Mouse (Mus musculus) midbrain, postnatal 0 days (tissue): ENCODE data around the gene Hacl1. TPM values are rescaled to one million over a fixed set of nuclear protein-coding genes. Genes with fewer than 3 reads are reported as not detected.
"Not testable (repeated sequence)": the region's sequence is repeated elsewhere in the genome, so short reads cannot be mapped to it uniquely, and the experiment has no call there.

ENCODE experiments used
- ATAC-seq: fragments of 200-750 bp; cut with Nextera tagmentation; 2 replicates; pipeline ENCODE4 v1.8.0; 2017; ENCODE audit warnings: moderate number of reproducible peaks, mild to moderate bottlenecking, moderate TSS enrichment, moderate library complexity; ENCODE audit not compliant: low FRiP score
- DNase-seq: peaks from one replicate; pipeline ENCODE4 v3.0.0-alpha.2; 2015; ENCODE audit warnings: low spot score
- H3K27ac ChIP-seq: fragments of 300-500 bp; sonication (generic); 2 replicates; pipeline ENCODE4 v1.5.1; 2014; ENCODE audit warnings: low read depth, mild to moderate bottlenecking, low read length, mixed read lengths
- H3K27me3 ChIP-seq: fragments of 300-500 bp; sonication (generic); 2 replicates; pipeline ENCODE4 v1.6.1; 2014; ENCODE audit warnings: low read length, control low read depth, mixed read lengths; ENCODE audit not compliant: insufficient read depth
- H3K36me3 ChIP-seq: fragments of 300-500 bp; sonication (generic); 2 replicates; pipeline ENCODE4 v1.6.1; 2014; ENCODE audit warnings: low read length, control low read depth, mixed read lengths; ENCODE audit not compliant: insufficient read depth
- H3K4me1 ChIP-seq: fragments of 300-500 bp; sonication (generic); 2 replicates; pipeline ENCODE4 v1.6.1; 2014; ENCODE audit warnings: mild to moderate bottlenecking, control low read depth, antibody characterized with exemption, low read length, mixed read lengths; ENCODE audit not compliant: insufficient read depth
- H3K4me2 ChIP-seq: fragments of 300-500 bp; sonication (generic); 2 replicates; pipeline ENCODE4 v1.6.1; 2014; ENCODE audit warnings: low read depth, mild to moderate bottlenecking, low read length, mixed read lengths; ENCODE audit not compliant: poor library complexity, severe bottlenecking
- H3K4me3 ChIP-seq: fragments of 300-500 bp; sonication (generic); 2 replicates; pipeline ENCODE4 v1.5.1; 2014; ENCODE audit warnings: low read depth, mild to moderate bottlenecking, low read length, moderate library complexity
- H3K9ac ChIP-seq: fragments of 300-500 bp; sonication (generic); replicated peaks from 2 replicates; pipeline ENCODE4 v1.6.1; 2014; ENCODE audit warnings: mild to moderate bottlenecking, low read length, moderate library complexity, mixed read lengths; ENCODE audit not compliant: poor library complexity, severe bottlenecking
- H3K9me3 ChIP-seq: fragments of 300-500 bp; sonication (generic); 2 replicates; pipeline ENCODE4 v1.6.1; 2016; ENCODE audit warnings: low read length, control low read depth
- CTCF ChIP-seq: IDR thresholded peaks from 2 replicates; pipeline ENCODE4 v1.5.1; 2016; ENCODE audit warnings: antibody characterized with exemption, mild to moderate bottlenecking
- WGBS: fragments of 180-500 bp; shearing (Covaris S2); extraction: QIAGEN DNeasy Blood & Tissue Kit; methylation state at CpG from one replicate; pipeline ENCODE4 v1.1.7; 2014; 5-methylcytosine and 5-hydroxymethylcytosine counted together
- polyA plus RNA-seq: library from polyadenylated mRNA; unstranded; fragments of >200 nt; fragmentation: Nextera tagmentation; extraction: Ambion mirVana; gene quantifications from 2 replicates; pipeline ENCODE4 v1.2.1, GENCODE M21; 2015
- total RNA-seq: library from RNA; depleted of rRNA; stranded (reverse); fragments of >200 nt; gene quantifications from 2 replicates; pipeline ENCODE4 v1.2.3, GENCODE M21; 2014

Hacl1 gene
- total and polyA plus RNA-seq, 2 experiments from 2014 or later, result 6.8 to 8.4 TPM

DNA sequence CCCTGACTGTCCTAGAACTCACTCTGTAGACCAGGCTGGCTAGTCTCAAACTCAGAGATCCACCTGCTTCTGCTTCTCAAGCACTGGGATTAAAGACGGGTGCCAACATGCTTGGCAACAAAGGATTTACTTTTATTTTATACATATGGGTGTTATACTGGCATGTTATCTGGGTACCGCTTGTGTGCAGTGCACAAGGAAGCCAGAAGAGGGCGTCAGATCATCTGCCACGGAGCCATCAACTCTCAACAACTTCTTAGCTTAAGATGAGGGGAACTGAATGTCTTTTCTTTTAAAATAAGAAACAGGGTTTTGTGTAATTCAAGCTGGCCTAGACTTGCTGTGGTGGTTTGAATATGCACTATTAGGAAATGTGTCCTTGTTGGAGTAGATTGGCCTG lies 29.1 kb downstream of the Hacl1 start:
- H3K36me3 ChIP-seq, result no peaks in the 10 kb centered on the region
- no peak for DNase-seq
- H3K9me3 ChIP-seq, result no peaks in the 10 kb centered on the region
- H3K27me3 ChIP-seq, result no peaks in the 10 kb centered on the region
- H3K9ac ChIP-seq, result no peak overlapping the region
- no peak overlapping the region for H3K27ac ChIP-seq
- WGBS, result 68% methylated on average over 4 of the region's 4 CpGs
- no peak for ATAC-seq
- H3K4me1 ChIP-seq, result no peaks in the 10 kb centered on the region
- H3K4me3 ChIP-seq, result no peak overlapping the region
- TF ChIP-seq CTCF, result peak; percentile 37
- H3K4me2 ChIP-seq, result no peak overlapping the region

DNA sequence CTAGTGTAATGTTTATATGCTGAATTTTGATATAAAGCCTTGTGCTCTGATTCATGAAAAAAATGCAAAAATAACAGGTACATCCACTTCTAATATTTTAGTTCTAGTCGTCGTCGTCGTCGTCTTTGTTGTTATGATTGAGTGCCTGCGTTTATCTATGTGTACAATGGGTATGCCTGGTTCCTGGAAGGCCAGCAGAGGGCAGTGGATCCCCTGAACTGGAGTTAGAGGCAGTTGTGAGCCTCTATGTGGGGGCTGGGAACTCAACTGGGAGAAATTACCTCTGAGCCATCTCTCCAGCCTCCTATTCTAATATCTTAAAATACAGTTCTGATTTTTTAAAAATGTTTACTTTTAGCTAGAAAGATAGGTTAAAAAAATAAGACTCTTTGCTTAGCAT lies 35.6 kb downstream of the Hacl1 start:
- ATAC-seq, result no peak
- WGBS, result 61% methylated on average over 6 of the region's 6 CpGs
- H3K27ac ChIP-seq, result no peak overlapping the region

DNA sequence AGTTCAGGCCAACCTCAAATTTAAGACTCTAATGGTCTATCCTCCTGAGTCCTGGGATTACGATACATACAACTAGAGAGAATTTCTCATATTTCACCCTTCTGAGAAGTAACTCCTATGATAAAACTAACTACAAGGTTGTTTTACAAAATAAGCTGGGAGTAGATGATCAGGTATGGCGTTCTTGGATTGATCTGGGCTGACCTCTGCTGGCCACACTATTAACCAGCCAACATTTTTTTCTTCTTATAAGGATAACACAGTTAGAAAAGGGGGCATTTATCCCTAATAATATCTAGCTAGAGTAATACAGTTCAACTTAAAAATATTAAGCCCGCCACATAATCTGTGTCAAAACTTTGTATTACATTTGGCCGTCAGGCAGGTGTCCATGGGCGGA lies 36.2 kb downstream of the Hacl1 start:
- Histone ChIP-seq H3K27ac (no peak overlapping the region), H3K36me3 (no peaks in the 10 kb centered on the region), H3K4me1 (no peaks in the 10 kb centered on the region), H3K9me3 (no peaks in the 10 kb centered on the region), H3K4me3 (no peak overlapping the region), H3K4me2 (no peak overlapping the region), H3K27me3 (no peaks in the 10 kb centered on the region), H3K9ac (no peak overlapping the region)
- 80% methylated on average over 5 of the region's 5 CpGs for WGBS
- DNase-seq (peak; percentile 40), ATAC-seq (no peak)
- TF ChIP-seq CTCF, result peak; percentile 69

More for the DNA sequence above, 35.6 kb downstream of the Hacl1 start:
- peak; percentile 22; the same call in 1 of the 2 replicates for TF ChIP-seq CTCF
- Histone ChIP-seq H3K27me3 (no peaks in the 10 kb centered on the region), H3K4me3 (no peak overlapping the region), H3K4me1 (no peaks in the 10 kb centered on the region), H3K36me3 (no peaks in the 10 kb centered on the region), H3K9ac (no peak overlapping the region), H3K9me3 (no peaks in the 10 kb centered on the region), H3K4me2 (no peak overlapping the region)
- no peak for DNase-seq

DNA sequence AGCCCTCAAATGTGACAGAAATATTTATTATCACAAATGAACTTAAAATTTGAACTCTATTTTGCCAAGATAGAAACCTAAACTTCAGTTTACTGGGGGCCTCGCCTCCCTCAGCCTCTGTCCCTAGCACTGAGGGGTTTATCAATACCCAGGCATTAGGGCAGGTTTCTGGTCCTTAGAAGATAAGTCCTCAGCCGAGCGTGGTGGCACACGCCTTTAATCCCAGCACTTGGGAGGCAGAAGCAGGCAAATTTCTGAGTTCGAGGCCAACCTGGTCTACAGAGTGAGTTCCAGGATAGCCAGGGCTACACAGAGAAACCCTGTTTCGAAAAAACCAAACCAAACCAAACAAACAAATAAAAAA lies 38.5 kb downstream of the Hacl1 start:
- H3K9me3 ChIP-seq, DNase-seq, H3K36me3 ChIP-seq, H3K4me1 ChIP-seq, ATAC-seq, H3K4me3 ChIP-seq, H3K9ac ChIP-seq, H3K27me3 ChIP-seq, H3K4me2 ChIP-seq, H3K27ac ChIP-seq: not testable (repeated sequence)
- WGBS, result 87% methylated on average over 6 of the region's 6 CpGs

DNA sequence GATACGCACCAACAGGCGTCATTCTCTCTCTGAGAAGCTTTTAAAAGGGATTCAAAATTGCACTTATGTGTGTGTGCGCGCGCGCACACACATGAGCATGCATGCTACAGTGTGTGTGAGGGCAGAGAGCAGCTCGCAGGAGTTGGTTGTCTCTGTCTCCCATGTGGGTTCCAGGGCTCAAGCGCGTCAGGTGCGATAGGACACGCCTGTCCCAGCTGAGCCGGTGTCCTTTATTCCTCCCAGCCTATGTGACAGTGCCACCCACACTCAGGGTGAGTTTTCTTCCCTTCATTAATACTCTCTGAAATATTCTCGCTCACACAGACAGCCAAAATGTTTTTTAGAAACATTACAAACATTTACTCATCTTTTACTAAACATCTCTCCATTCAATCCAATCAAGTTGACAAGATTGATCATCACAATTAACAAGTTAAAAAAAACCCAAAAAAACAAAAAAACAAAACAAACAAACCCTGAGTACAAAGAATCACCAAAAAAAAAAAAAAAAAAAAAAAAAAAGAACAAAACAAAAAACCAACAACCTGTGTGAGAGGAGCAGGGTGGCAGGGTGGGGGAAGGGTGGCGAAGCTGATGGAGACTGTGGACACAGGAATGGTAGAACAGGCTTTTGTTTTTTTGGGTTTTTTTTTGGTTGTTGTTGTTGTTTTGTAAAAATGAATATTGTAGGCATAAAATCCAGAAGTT lies 39.0 kb downstream of the Hacl1 start:
- H3K4me3 ChIP-seq, result no peak overlapping the region
- no peak for DNase-seq
- no peak for ATAC-seq
- H3K27ac ChIP-seq, result no peak overlapping the region
- H3K9me3 ChIP-seq, result no peaks in the 10 kb centered on the region
- H3K4me2 ChIP-seq, result no peak overlapping the region
- no peaks in the 10 kb centered on the region for H3K27me3 ChIP-seq
- 89% methylated on average over 14 of the region's 14 CpGs for WGBS
- TF ChIP-seq CTCF, result no peak
- H3K36me3 ChIP-seq, result no peaks in the 10 kb centered on the region
- no peak overlapping the region for H3K9ac ChIP-seq
- no peaks in the 10 kb centered on the region for H3K4me1 ChIP-seq

DNA sequence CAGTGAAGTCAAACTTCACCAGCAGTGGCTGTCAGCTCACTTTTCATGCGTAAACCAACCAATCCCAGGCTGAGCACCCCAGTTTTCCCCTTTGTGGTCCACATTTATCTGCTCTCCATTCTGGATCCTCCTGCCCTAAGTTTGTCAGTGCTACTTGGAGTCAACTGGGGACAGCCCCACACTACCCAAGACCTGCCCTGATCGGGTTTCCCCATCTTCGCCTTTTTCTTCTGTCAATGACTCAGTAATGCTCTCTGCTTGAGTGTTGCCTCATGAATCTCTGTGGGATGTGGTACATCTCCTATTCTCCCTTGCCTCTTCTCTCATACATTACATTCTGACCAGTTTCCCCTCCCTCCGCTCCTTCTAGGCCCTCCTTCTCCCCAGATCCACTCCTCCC lies 43.6 kb downstream of the Hacl1 start:
- Histone ChIP-seq H3K27me3 (no peaks in the 10 kb centered on the region), H3K9me3 (no peaks in the 10 kb centered on the region), H3K36me3 (no peaks in the 10 kb centered on the region), H3K27ac (no peak overlapping the region), H3K4me1 (no peaks in the 10 kb centered on the region), H3K4me2 (no peak overlapping the region), H3K9ac (no peak overlapping the region), H3K4me3 (no peak overlapping the region)
- no peak for TF ChIP-seq CTCF
- DNase-seq (no peak), ATAC-seq (no peak)
- 94% methylated on average over 4 of the region's 4 CpGs for WGBS
